Mouse (Mus musculus): ENCODE data around the gene Flcn. TPM values are rescaled to one million over a fixed set of nuclear protein-coding genes. Genes with fewer than 3 reads are reported as not detected.
A peak's percentile ranks its signal among the peaks of the same experiment; 100 is the strongest.

Gene Flcn
- 30.1 and 31.4 TPM in 2 replicates for polyA plus RNA-seq (2014; fragmentation: Nextera tagmentation; extraction: Ambion mirVana)

- peak within 1 kb of the TSS; percentile 96 for H3K4me2 ChIP-seq (ENCODE audit: low read length)
- H3K9ac ChIP-seq (ENCODE audit: low read length) = peak within 1 kb of the TSS; percentile 97
- peak; percentile 92 for ATAC-seq (replicated peaks; ENCODE audit: low FRiP score, low TSS enrichment, low read depth)
- H3K4me1 ChIP-seq (replicated peaks; ENCODE audit: control insufficient read depth, insufficient read depth, low read length) = peaks cover 7% of the 10 kb centered on the region
- peak within 1 kb of the TSS; percentile 98 for H3K27ac ChIP-seq (ENCODE audit: low read depth)
- H3K27me3 ChIP-seq (replicated peaks; ENCODE audit: control insufficient read depth, insufficient read depth, low read length) = no peaks in the 10 kb centered on the region
- DNase-seq (ENCODE audit: low spot score) = peak; percentile 98
- no peaks in the 10 kb centered on the region for H3K9me3 ChIP-seq (ENCODE audit: control insufficient read depth, low read length)
- WGBS = under 1% methylated on average over 51 of the region's 52 CpGs
- peak within 1 kb of the TSS; percentile 91 for H3K4me3 ChIP-seq (ENCODE audit: low read depth, low read length)
- peaks cover 31% of the 10 kb centered on the region for H3K36me3 ChIP-seq (ENCODE audit: control insufficient read depth, insufficient read depth, low read length)
Measured at GRCm38 (mm10) chr11:59809670-59810474, at the start of gene Flcn. Gene Flcn (minus strand): TSS chr11:59810016.

- no peaks in the 10 kb centered on the region for H3K9me3 ChIP-seq (ENCODE audit: control insufficient read depth, low read length)
- DNase-seq (ENCODE audit: low spot score) (no peak), ATAC-seq (replicated peaks; ENCODE audit: low FRiP score, low TSS enrichment, low read depth) (no peak)
- H3K27ac ChIP-seq (ENCODE audit: low read depth) = no peak overlapping the region
- H3K36me3 ChIP-seq (ENCODE audit: control insufficient read depth, insufficient read depth, low read length) = 0 out of 2 replicates have a peak, but pooled peaks cover 9% of the 10 kb centered on the region
- H3K4me3 ChIP-seq (ENCODE audit: low read depth, low read length) = no peak overlapping the region
- 0 out of 2 replicates have a peak, but pooled peaks cover 5% of the 10 kb centered on the region for H3K4me1 ChIP-seq (replicated peaks; ENCODE audit: control insufficient read depth, insufficient read depth, low read length)
- H3K27me3 ChIP-seq (replicated peaks; ENCODE audit: control insufficient read depth, insufficient read depth, low read length) = no peaks in the 10 kb centered on the region
- H3K4me2 ChIP-seq (ENCODE audit: low read length) = no peak overlapping the region
- no peak overlapping the region for H3K9ac ChIP-seq (ENCODE audit: low read length)
- 52% methylated on average over 3 of the region's 3 CpGs for WGBS
Measured at GRCm38 (mm10) chr11:59852865-59853264, 43.0 kb upstream of the Flcn start.

GRCm38 (mm10) chr11:59847891-59848884 is 38.4 kb upstream of the Flcn start:
- peak; percentile 91 for ATAC-seq (replicated peaks; ENCODE audit: low FRiP score, low TSS enrichment, low read depth)
- Histone ChIP-seq H3K9me3 (ENCODE audit: control insufficient read depth, low read length) (no peaks in the 10 kb centered on the region), H3K4me3 (ENCODE audit: low read depth, low read length) (peak overlapping the region; percentile 75), H3K36me3 (ENCODE audit: control insufficient read depth, insufficient read depth, low read length) (peaks cover 4% of the 10 kb centered on the region), H3K27me3 (replicated peaks; ENCODE audit: control insufficient read depth, insufficient read depth, low read length) (no peaks in the 10 kb centered on the region), H3K4me1 (replicated peaks; ENCODE audit: control insufficient read depth, insufficient read depth, low read length) (0 out of 2 replicates have a peak, but pooled peaks cover 5% of the 10 kb centered on the region), H3K9ac (ENCODE audit: low read length) (peak overlapping the region; percentile 74), H3K4me2 (ENCODE audit: low read length) (peak overlapping the region; percentile 46), H3K27ac (ENCODE audit: low read depth) (peak overlapping the region; percentile 88)
- WGBS = under 1% methylated on average over 67 of the region's 69 CpGs
- peak; percentile 87 for DNase-seq (ENCODE audit: low spot score)

- H3K36me3 ChIP-seq (ENCODE audit: control insufficient read depth, insufficient read depth, low read length) = peaks cover 4% of the 10 kb centered on the region
- no peak overlapping the region for H3K27ac ChIP-seq (ENCODE audit: low read depth)
- peak overlapping the region; percentile 75; the same call in 1 of the 2 replicates for H3K4me3 ChIP-seq (ENCODE audit: low read depth, low read length)
- H3K4me2 ChIP-seq (ENCODE audit: low read length) = peak overlapping the region; percentile 46
- 12% methylated on average over 2 of the region's 2 CpGs for WGBS
- H3K4me1 ChIP-seq (replicated peaks; ENCODE audit: control insufficient read depth, insufficient read depth, low read length) = 0 out of 2 replicates have a peak, but pooled peaks cover 5% of the 10 kb centered on the region
- DNase-seq (ENCODE audit: low spot score) = no peak
- no peak for ATAC-seq (replicated peaks; ENCODE audit: low FRiP score, low TSS enrichment, low read depth)
- H3K9me3 ChIP-seq (ENCODE audit: control insufficient read depth, low read length) = no peaks in the 10 kb centered on the region
- no peaks in the 10 kb centered on the region for H3K27me3 ChIP-seq (replicated peaks; ENCODE audit: control insufficient read depth, insufficient read depth, low read length)
- H3K9ac ChIP-seq (ENCODE audit: low read length) = no peak overlapping the region
Measured at GRCm38 (mm10) chr11:59847131-59847530, 37.3 kb upstream of the Flcn start.

GRCm38 (mm10) chr11:59846311-59846710 is 36.5 kb upstream of the Flcn start:
- peaks cover 4% of the 10 kb centered on the region for H3K36me3 ChIP-seq (ENCODE audit: control insufficient read depth, insufficient read depth, low read length)
- H3K4me3 ChIP-seq (ENCODE audit: low read depth, low read length) = no peak overlapping the region
- DNase-seq (ENCODE audit: low spot score) (no peak), ATAC-seq (replicated peaks; ENCODE audit: low FRiP score, low TSS enrichment, low read depth) (no peak)
- 96% methylated on average over 11 of the region's 11 CpGs for WGBS
- H3K9ac ChIP-seq (ENCODE audit: low read length) = no peak overlapping the region
- H3K4me1 ChIP-seq (replicated peaks; ENCODE audit: control insufficient read depth, insufficient read depth, low read length) = 0 out of 2 replicates have a peak, but pooled peaks cover 5% of the 10 kb centered on the region
- H3K9me3 ChIP-seq (ENCODE audit: control insufficient read depth, low read length) = no peaks in the 10 kb centered on the region
- H3K27ac ChIP-seq (ENCODE audit: low read depth) = no peak overlapping the region
- H3K4me2 ChIP-seq (ENCODE audit: low read length) = no peak overlapping the region
- H3K27me3 ChIP-seq (replicated peaks; ENCODE audit: control insufficient read depth, insufficient read depth, low read length) = no peaks in the 10 kb centered on the region

- H3K36me3 ChIP-seq (ENCODE audit: control insufficient read depth, insufficient read depth, low read length) = peaks cover 28% of the 10 kb centered on the region
- peak within 1 kb of the TSS; percentile 98 for H3K27ac ChIP-seq (ENCODE audit: low read depth)
- H3K9ac ChIP-seq (ENCODE audit: low read length) = peak within 1 kb of the TSS; percentile 98
- H3K4me3 ChIP-seq (ENCODE audit: low read depth, low read length) = peak within 1 kb of the TSS; percentile 97
- DNase-seq (ENCODE audit: low spot score) = peak; percentile 94
- peak; percentile 97 for ATAC-seq (replicated peaks; ENCODE audit: low FRiP score, low TSS enrichment, low read depth)
- WGBS = under 1% methylated on average over 43 of the region's 43 CpGs
- H3K4me1 ChIP-seq (replicated peaks; ENCODE audit: control insufficient read depth, insufficient read depth, low read length) = peaks cover 15% of the 10 kb centered on the region
- no peaks in the 10 kb centered on the region for H3K9me3 ChIP-seq (ENCODE audit: control insufficient read depth, low read length)
- H3K27me3 ChIP-seq (replicated peaks; ENCODE audit: control insufficient read depth, insufficient read depth, low read length) = no peaks in the 10 kb centered on the region
- H3K4me2 ChIP-seq (ENCODE audit: low read length) = peak within 1 kb of the TSS; percentile 73
Measured at GRCm38 (mm10) chr11:59839459-59840126, 29.8 kb upstream of the Flcn start, which contains the start of gene Cops3. Gene Cops3 (minus strand): TSS chr11:59839838.

GRCm38 (mm10) chr11:59839008-59839458 is 29.2 kb upstream of the Flcn start, which contains the start of gene Nt5m:
Gene Nt5m (plus strand): TSS chr11:59839447.
- ATAC-seq (replicated peaks; ENCODE audit: low FRiP score, low TSS enrichment, low read depth) (peak; percentile 97), DNase-seq (ENCODE audit: low spot score) (peak; percentile 98)
- Histone ChIP-seq H3K9ac (ENCODE audit: low read length) (peak within 1 kb of the TSS; percentile 98), H3K4me2 (ENCODE audit: low read length) (peak within 1 kb of the TSS; percentile 73), H3K27me3 (replicated peaks; ENCODE audit: control insufficient read depth, insufficient read depth, low read length) (no peaks in the 10 kb centered on the region), H3K36me3 (ENCODE audit: control insufficient read depth, insufficient read depth, low read length) (peaks cover 32% of the 10 kb centered on the region), H3K4me3 (ENCODE audit: low read depth, low read length) (peak within 1 kb of the TSS; percentile 97), H3K27ac (ENCODE audit: low read depth) (peak within 1 kb of the TSS; percentile 98), H3K4me1 (replicated peaks; ENCODE audit: control insufficient read depth, insufficient read depth, low read length) (peaks cover 15% of the 10 kb centered on the region), H3K9me3 (ENCODE audit: control insufficient read depth, low read length) (no peaks in the 10 kb centered on the region)
- WGBS = 0% methylated on average over 24 of the region's 24 CpGs

Measured in intestine, embryonic 14.5 days (tissue).